Mouse (Mus musculus): ENCODE data around the gene Slc25a19. TPM values are rescaled to one million over a fixed set of nuclear protein-coding genes. Genes with fewer than 3 reads are reported as not detected.

Slc25a19 gene
- polyA plus RNA-seq, 1 experiment from 2014 or later = 22.7 TPM

GRCm38 (mm10) chr11:115643265-115643664, 15.2 kb upstream of the Slc25a19 start:
- 66% methylated on average over 10 of the region's 10 CpGs for WGBS
- Histone ChIP-seq H3K4me3 (replicated peaks; ENCODE audit: low read length) (no peak overlapping the region), H3K4me1 (ENCODE audit: control insufficient read depth, insufficient read depth, low read length) (no peaks in the 10 kb centered on the region), H3K9me3 (replicated peaks; ENCODE audit: control insufficient read depth, low read length) (no peaks in the 10 kb centered on the region), H3K4me2 (ENCODE audit: low read depth, low read length) (no peak overlapping the region), H3K36me3 (ENCODE audit: control insufficient read depth, insufficient read depth, low read length) (no peaks in the 10 kb centered on the region), H3K9ac (ENCODE audit: low read length) (no peak overlapping the region), H3K27me3 (ENCODE audit: control insufficient read depth, insufficient read depth, low read length) (no peaks in the 10 kb centered on the region), H3K27ac (ENCODE audit: low read length) (no peak overlapping the region)
- no peak for ATAC-seq (ENCODE audit: insufficient read depth, low FRiP score)

GRCm38 (mm10) chr11:115642705-115643104, 14.6 kb upstream of the Slc25a19 start:
- Histone ChIP-seq H3K9me3 (replicated peaks; ENCODE audit: control insufficient read depth, low read length) (no peaks in the 10 kb centered on the region), H3K27me3 (ENCODE audit: control insufficient read depth, insufficient read depth, low read length) (no peaks in the 10 kb centered on the region), H3K4me2 (ENCODE audit: low read depth, low read length) (no peak overlapping the region), H3K27ac (ENCODE audit: low read length) (no peak overlapping the region), H3K36me3 (ENCODE audit: control insufficient read depth, insufficient read depth, low read length) (no peaks in the 10 kb centered on the region), H3K4me3 (replicated peaks; ENCODE audit: low read length) (no peak overlapping the region), H3K9ac (ENCODE audit: low read length) (no peak overlapping the region), H3K4me1 (ENCODE audit: control insufficient read depth, insufficient read depth, low read length) (no peaks in the 10 kb centered on the region)
- no peak for ATAC-seq (ENCODE audit: insufficient read depth, low FRiP score)
- WGBS = 94% methylated on average over 2 of the region's 2 CpGs

GRCm38 (mm10) chr11:115641664-115642036, 13.6 kb upstream of the Slc25a19 start:
- ATAC-seq (ENCODE audit: insufficient read depth, low FRiP score) = no peak
- no peak overlapping the region for H3K9ac ChIP-seq (ENCODE audit: low read length)
- no peak overlapping the region for H3K4me2 ChIP-seq (ENCODE audit: low read depth, low read length)
- H3K9me3 ChIP-seq (replicated peaks; ENCODE audit: control insufficient read depth, low read length) = no peaks in the 10 kb centered on the region
- no peaks in the 10 kb centered on the region for H3K4me1 ChIP-seq (ENCODE audit: control insufficient read depth, insufficient read depth, low read length)
- H3K27ac ChIP-seq (ENCODE audit: low read length) = no peak overlapping the region
- H3K36me3 ChIP-seq (ENCODE audit: control insufficient read depth, insufficient read depth, low read length) = no peaks in the 10 kb centered on the region
- H3K27me3 ChIP-seq (ENCODE audit: control insufficient read depth, insufficient read depth, low read length) = no peaks in the 10 kb centered on the region
- H3K4me3 ChIP-seq (replicated peaks; ENCODE audit: low read length) = no peak overlapping the region
- 88% methylated on average over 4 of the region's 4 CpGs for WGBS

GRCm38 (mm10) chr11:115640978-115641663, 13.0 kb upstream of the Slc25a19 start:
- no peaks in the 10 kb centered on the region for H3K4me1 ChIP-seq (ENCODE audit: control insufficient read depth, insufficient read depth, low read length)
- H3K4me3 ChIP-seq (replicated peaks; ENCODE audit: low read length) = no peak overlapping the region
- no peaks in the 10 kb centered on the region for H3K27me3 ChIP-seq (ENCODE audit: control insufficient read depth, insufficient read depth, low read length)
- no peak overlapping the region for H3K27ac ChIP-seq (ENCODE audit: low read length)
- no peak overlapping the region for H3K4me2 ChIP-seq (ENCODE audit: low read depth, low read length)
- H3K9me3 ChIP-seq (replicated peaks; ENCODE audit: control insufficient read depth, low read length) = no peaks in the 10 kb centered on the region
- H3K9ac ChIP-seq (ENCODE audit: low read length) = no peak overlapping the region
- 45% methylated on average over 14 of the region's 14 CpGs for WGBS
- H3K36me3 ChIP-seq (ENCODE audit: control insufficient read depth, insufficient read depth, low read length) = no peaks in the 10 kb centered on the region
- no peak for ATAC-seq (ENCODE audit: insufficient read depth, low FRiP score)

GRCm38 (mm10) chr11:115640311-115640828, 12.3 kb upstream of the Slc25a19 start:
- no peak for ATAC-seq (ENCODE audit: insufficient read depth, low FRiP score)
- H3K4me1 ChIP-seq (ENCODE audit: control insufficient read depth, insufficient read depth, low read length) = no peaks in the 10 kb centered on the region

GRCm38 (mm10) chr11:115639540-115639939, 11.4 kb upstream of the Slc25a19 start:
- Histone ChIP-seq H3K36me3 (ENCODE audit: control insufficient read depth, insufficient read depth, low read length) (no peaks in the 10 kb centered on the region), H3K4me3 (replicated peaks; ENCODE audit: low read length) (no peak overlapping the region), H3K9ac (ENCODE audit: low read length) (peak overlapping the region; percentile 19; the same call in 1 of the 2 replicates), H3K4me2 (ENCODE audit: low read depth, low read length) (no peak overlapping the region), H3K9me3 (replicated peaks; ENCODE audit: control insufficient read depth, low read length) (no peaks in the 10 kb centered on the region), H3K27me3 (ENCODE audit: control insufficient read depth, insufficient read depth, low read length) (no peaks in the 10 kb centered on the region), H3K4me1 (ENCODE audit: control insufficient read depth, insufficient read depth, low read length) (no peaks in the 10 kb centered on the region), H3K27ac (ENCODE audit: low read length) (no peak overlapping the region)
- WGBS = 73% methylated on average over 4 of the region's 4 CpGs
- no peak for ATAC-seq (ENCODE audit: insufficient read depth, low FRiP score)

More at GRCm38 (mm10) chr11:115640311-115640828, 12.3 kb upstream of the Slc25a19 start:
- no peak overlapping the region for H3K27ac ChIP-seq (ENCODE audit: low read length)
- H3K4me3 ChIP-seq (replicated peaks; ENCODE audit: low read length) = no peak overlapping the region
- no peak overlapping the region for H3K4me2 ChIP-seq (ENCODE audit: low read depth, low read length)
- no peak overlapping the region for H3K9ac ChIP-seq (ENCODE audit: low read length)
- no peaks in the 10 kb centered on the region for H3K36me3 ChIP-seq (ENCODE audit: control insufficient read depth, insufficient read depth, low read length)
- 80% methylated on average over 3 of the region's 4 CpGs for WGBS
- H3K9me3 ChIP-seq (replicated peaks; ENCODE audit: control insufficient read depth, low read length) = no peaks in the 10 kb centered on the region
- no peaks in the 10 kb centered on the region for H3K27me3 ChIP-seq (ENCODE audit: control insufficient read depth, insufficient read depth, low read length)

- H3K36me3 ChIP-seq (ENCODE audit: control insufficient read depth, insufficient read depth, low read length) = no peaks in the 10 kb centered on the region
- H3K27ac ChIP-seq (ENCODE audit: low read length) = no peak overlapping the region
- no peaks in the 10 kb centered on the region for H3K4me1 ChIP-seq (ENCODE audit: control insufficient read depth, insufficient read depth, low read length)
- no peak overlapping the region for H3K4me2 ChIP-seq (ENCODE audit: low read depth, low read length)
- H3K9me3 ChIP-seq (replicated peaks; ENCODE audit: control insufficient read depth, low read length) = no peaks in the 10 kb centered on the region
- peak overlapping the region; percentile 19; the same call in 1 of the 2 replicates for H3K9ac ChIP-seq (ENCODE audit: low read length)
- H3K4me3 ChIP-seq (replicated peaks; ENCODE audit: low read length) = no peak overlapping the region
- WGBS = 60% methylated on average over 5 of the region's 5 CpGs
- H3K27me3 ChIP-seq (ENCODE audit: control insufficient read depth, insufficient read depth, low read length) = no peaks in the 10 kb centered on the region
- no peak for ATAC-seq (ENCODE audit: insufficient read depth, low FRiP score)
Measured at GRCm38 (mm10) chr11:115638498-115639409, 10.7 kb upstream of the Slc25a19 start.

- ATAC-seq (ENCODE audit: insufficient read depth, low FRiP score) = no peak
- Histone ChIP-seq H3K27ac (ENCODE audit: low read length) (no peak overlapping the region), H3K9me3 (replicated peaks; ENCODE audit: control insufficient read depth, low read length) (no peaks in the 10 kb centered on the region), H3K4me1 (ENCODE audit: control insufficient read depth, insufficient read depth, low read length) (no peaks in the 10 kb centered on the region), H3K4me2 (ENCODE audit: low read depth, low read length) (no peak overlapping the region), H3K9ac (ENCODE audit: low read length) (no peak overlapping the region), H3K36me3 (ENCODE audit: control insufficient read depth, insufficient read depth, low read length) (no peaks in the 10 kb centered on the region), H3K4me3 (replicated peaks; ENCODE audit: low read length) (no peak overlapping the region), H3K27me3 (ENCODE audit: control insufficient read depth, insufficient read depth, low read length) (no peaks in the 10 kb centered on the region)
- WGBS = 57% methylated on average over 3 of the region's 3 CpGs
Measured at GRCm38 (mm10) chr11:115636960-115637359, 8.9 kb upstream of the Slc25a19 start.

- H3K9me3 ChIP-seq (replicated peaks; ENCODE audit: control insufficient read depth, low read length) = no peaks in the 10 kb centered on the region
- no peaks in the 10 kb centered on the region for H3K27me3 ChIP-seq (ENCODE audit: control insufficient read depth, insufficient read depth, low read length)
- H3K9ac ChIP-seq (ENCODE audit: low read length) = no peak overlapping the region
- ATAC-seq (ENCODE audit: insufficient read depth, low FRiP score) = no peak
- H3K36me3 ChIP-seq (ENCODE audit: control insufficient read depth, insufficient read depth, low read length) = no peaks in the 10 kb centered on the region
- no peak overlapping the region for H3K4me3 ChIP-seq (replicated peaks; ENCODE audit: low read length)
- no peak overlapping the region for H3K4me2 ChIP-seq (ENCODE audit: low read depth, low read length)
- no peak overlapping the region for H3K27ac ChIP-seq (ENCODE audit: low read length)
- WGBS = 82% methylated on average over 8 of the region's 8 CpGs
- H3K4me1 ChIP-seq (ENCODE audit: control insufficient read depth, insufficient read depth, low read length) = no peaks in the 10 kb centered on the region; the same call in 1 of the 2 replicates
Measured at GRCm38 (mm10) chr11:115635484-115635883, 7.4 kb upstream of the Slc25a19 start.
